Mouse (Mus musculus): ENCODE results near the gene Dapk2. TPM values are rescaled to one million over a fixed set of nuclear protein-coding genes. Genes with fewer than 3 reads are reported as not detected.

The Dapk2 gene
- polyA plus RNA-seq, 1 experiment from 2014 or later = 5.9 TPM

DNA sequence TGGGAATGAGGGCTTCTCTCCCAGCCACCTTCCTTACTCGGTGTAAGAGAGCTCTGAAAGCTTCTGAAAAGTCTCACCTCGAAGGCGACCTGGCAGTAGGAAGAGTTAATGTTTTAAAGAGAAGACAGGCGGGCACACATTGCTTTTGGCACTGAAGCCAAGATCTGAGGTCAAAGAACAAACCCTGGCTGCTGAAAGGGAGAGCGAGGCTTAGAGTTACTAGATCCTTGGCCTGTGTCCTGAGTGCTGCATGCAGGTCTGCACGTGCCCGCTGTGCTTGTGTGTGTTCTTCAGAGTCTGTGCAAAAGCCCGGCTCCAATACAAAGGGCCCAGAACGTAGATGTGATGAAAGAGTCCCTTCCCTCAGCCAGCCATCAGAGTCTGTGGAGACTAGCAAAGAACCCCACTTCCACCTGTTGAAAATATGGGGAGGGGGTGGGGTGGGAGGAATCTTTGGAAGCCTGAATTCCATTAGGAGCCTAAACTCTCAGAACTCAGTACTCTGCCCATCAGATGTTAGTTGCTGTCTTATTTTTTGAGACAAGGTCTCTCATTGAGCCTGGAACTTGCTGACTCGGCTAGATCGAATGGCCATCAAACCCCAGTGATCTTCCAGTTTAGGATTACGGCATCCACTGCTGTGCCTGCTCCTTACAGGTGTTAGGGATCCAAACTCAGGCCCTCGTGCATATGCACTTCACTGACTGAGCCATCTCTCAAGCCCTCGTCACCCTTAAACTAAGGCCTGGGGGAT lies 41.8 kb downstream of the Dapk2 start:
- Histone ChIP-seq H3K36me3 (ENCODE audit: insufficient read depth) (no peaks in the 10 kb centered on the region), H3K4me3 (ENCODE audit: low read depth, low read length) (no peak overlapping the region), H3K9ac (no peak overlapping the region), H3K4me1 (ENCODE audit: insufficient read depth) (no peaks in the 10 kb centered on the region; the same call in 1 of the 2 replicates), H3K9me3 (ENCODE audit: low read depth, low read length) (no peaks in the 10 kb centered on the region), H3K4me2 (no peak overlapping the region), H3K27me3 (ENCODE audit: insufficient read depth, low read length) (no peaks in the 10 kb centered on the region), H3K27ac (ENCODE audit: low read depth) (no peak overlapping the region)
- DNase-seq (no peak), ATAC-seq (ENCODE audit: insufficient read depth) (no peak)
- 71% methylated on average over 14 of the region's 14 CpGs for WGBS
- no peak for TF ChIP-seq CTCF (IDR thresholded peaks at IDR 0.05; ENCODE audit: low read depth)

GRCm38 (mm10) chr9:66200411-66200789 lies 42.4 kb downstream of the Dapk2 start:
- Histone ChIP-seq H3K9ac (no peak overlapping the region), H3K27ac (ENCODE audit: low read depth) (no peak overlapping the region), H3K9me3 (ENCODE audit: low read depth, low read length) (no peaks in the 10 kb centered on the region), H3K36me3 (ENCODE audit: insufficient read depth) (no peaks in the 10 kb centered on the region), H3K27me3 (ENCODE audit: insufficient read depth, low read length) (no peaks in the 10 kb centered on the region), H3K4me2 (no peak overlapping the region), H3K4me1 (ENCODE audit: insufficient read depth) (no peaks in the 10 kb centered on the region; the same call in 1 of the 2 replicates), H3K4me3 (ENCODE audit: low read depth, low read length) (no peak overlapping the region)
- no peak for ATAC-seq (ENCODE audit: insufficient read depth)
- TF ChIP-seq CTCF (IDR thresholded peaks at IDR 0.05; ENCODE audit: low read depth) = no peak
- DNase-seq = no peak
- 46% methylated on average over 5 of the region's 5 CpGs for WGBS

DNA sequence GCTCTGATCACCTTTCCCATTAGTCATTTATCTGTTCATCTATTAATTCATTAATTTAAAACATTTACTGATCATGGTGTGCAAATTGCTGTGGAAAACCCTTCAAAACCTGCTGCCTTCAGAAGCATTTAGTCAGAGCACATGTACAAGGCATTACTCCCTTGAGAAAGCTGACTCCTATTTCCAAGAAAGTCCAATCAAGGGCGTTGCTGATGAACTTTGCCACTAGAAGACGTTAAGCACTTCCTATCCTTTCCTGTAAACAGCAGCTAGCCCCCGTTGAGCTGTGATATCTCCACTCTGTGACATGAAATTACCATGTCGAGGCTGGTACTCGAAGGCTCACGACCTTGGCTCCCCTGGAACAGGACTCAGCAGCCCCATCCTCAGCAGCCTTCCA lies 43.6 kb downstream of the Dapk2 start:
- 31% methylated on average over 6 of the region's 6 CpGs for WGBS
- no peak for TF ChIP-seq CTCF (IDR thresholded peaks at IDR 0.05; ENCODE audit: low read depth)

GRCm38 (mm10) chr9:66202463-66202862 lies 44.4 kb downstream of the Dapk2 start:
- ATAC-seq (ENCODE audit: insufficient read depth) (no peak), DNase-seq (no peak)
- 71% methylated on average over 7 of the region's 7 CpGs for WGBS
- Histone ChIP-seq H3K4me1 (ENCODE audit: insufficient read depth) (no peaks in the 10 kb centered on the region), H3K4me2 (no peak overlapping the region), H3K27ac (ENCODE audit: low read depth) (no peak overlapping the region), H3K9me3 (ENCODE audit: low read depth, low read length) (no peaks in the 10 kb centered on the region), H3K9ac (no peak overlapping the region), H3K4me3 (ENCODE audit: low read depth, low read length) (no peak overlapping the region), H3K36me3 (ENCODE audit: insufficient read depth) (no peaks in the 10 kb centered on the region), H3K27me3 (ENCODE audit: insufficient read depth, low read length) (no peaks in the 10 kb centered on the region)
- no peak for TF ChIP-seq CTCF (IDR thresholded peaks at IDR 0.05; ENCODE audit: low read depth)

More for the DNA sequence above, 43.6 kb downstream of the Dapk2 start:
- Histone ChIP-seq H3K4me1 (ENCODE audit: insufficient read depth) (no peaks in the 10 kb centered on the region), H3K36me3 (ENCODE audit: insufficient read depth) (no peaks in the 10 kb centered on the region), H3K27me3 (ENCODE audit: insufficient read depth, low read length) (no peaks in the 10 kb centered on the region), H3K4me3 (ENCODE audit: low read depth, low read length) (no peak overlapping the region), H3K27ac (ENCODE audit: low read depth) (no peak overlapping the region), H3K9me3 (ENCODE audit: low read depth, low read length) (no peaks in the 10 kb centered on the region), H3K9ac (no peak overlapping the region), H3K4me2 (no peak overlapping the region)
- DNase-seq = no peak
- ATAC-seq (ENCODE audit: insufficient read depth) = no peak

- Histone ChIP-seq H3K27me3 (ENCODE audit: insufficient read depth, low read length) (no peaks in the 10 kb centered on the region), H3K9ac (no peak overlapping the region), H3K36me3 (ENCODE audit: insufficient read depth) (no peaks in the 10 kb centered on the region), H3K4me2 (no peak overlapping the region), H3K4me3 (ENCODE audit: low read depth, low read length) (no peak overlapping the region), H3K4me1 (ENCODE audit: insufficient read depth) (no peaks in the 10 kb centered on the region), H3K9me3 (ENCODE audit: low read depth, low read length) (no peaks in the 10 kb centered on the region), H3K27ac (ENCODE audit: low read depth) (no peak overlapping the region)
- ATAC-seq (ENCODE audit: insufficient read depth) (no peak), DNase-seq (no peak)
- 81% methylated on average over 9 of the region's 9 CpGs for whole genome bisulfite sequencing
- no peak for TF ChIP-seq CTCF (IDR thresholded peaks at IDR 0.05; ENCODE audit: low read depth)
These were observed 47.7 kb downstream of the Dapk2 start for GRCm38 (mm10) chr9:66205702-66206101.

GRCm38 (mm10) chr9:66206825-66207224 lies 48.8 kb downstream of the Dapk2 start:
- Histone ChIP-seq H3K4me3 (ENCODE audit: low read depth, low read length) (no peak overlapping the region), H3K27ac (ENCODE audit: low read depth) (no peak overlapping the region), H3K9me3 (ENCODE audit: low read depth, low read length) (no peaks in the 10 kb centered on the region), H3K4me2 (no peak overlapping the region), H3K36me3 (ENCODE audit: insufficient read depth) (no peaks in the 10 kb centered on the region), H3K27me3 (ENCODE audit: insufficient read depth, low read length) (no peaks in the 10 kb centered on the region), H3K9ac (no peak overlapping the region), H3K4me1 (ENCODE audit: insufficient read depth) (0 out of 2 replicates have a peak, but pooled peaks cover 6% of the 10 kb centered on the region)
- DNase-seq = peak; percentile 43
- TF ChIP-seq CTCF (IDR thresholded peaks at IDR 0.05; ENCODE audit: low read depth) = no peak
- ATAC-seq (ENCODE audit: insufficient read depth) = peak; percentile 24; the same call in 1 of the 2 replicates
- whole genome bisulfite sequencing = 26% methylated on average over 5 of the region's 5 CpGs

- Histone ChIP-seq H3K4me2 (no peak overlapping the region), H3K27me3 (ENCODE audit: insufficient read depth, low read length) (no peaks in the 10 kb centered on the region), H3K4me1 (ENCODE audit: insufficient read depth) (peaks cover 24% of the 10 kb centered on the region), H3K9me3 (ENCODE audit: low read depth, low read length) (no peaks in the 10 kb centered on the region), H3K9ac (no peak overlapping the region), H3K36me3 (ENCODE audit: insufficient read depth) (no peaks in the 10 kb centered on the region), H3K4me3 (ENCODE audit: low read depth, low read length) (no peak overlapping the region), H3K27ac (ENCODE audit: low read depth) (no peak overlapping the region)
- 24% methylated on average over 4 of the region's 4 CpGs for WGBS
- DNase-seq (peak; percentile 23), ATAC-seq (ENCODE audit: insufficient read depth) (no peak)
- no peak for TF ChIP-seq CTCF (IDR thresholded peaks at IDR 0.05; ENCODE audit: low read depth)
These were observed 53.4 kb downstream of the Dapk2 start for GRCm38 (mm10) chr9:66211420-66211819.

All from lung, embryonic 14.5 days (tissue).